14 mouse cellular contexts compared by ENCODE assay signal in the genomic region with DNA sequence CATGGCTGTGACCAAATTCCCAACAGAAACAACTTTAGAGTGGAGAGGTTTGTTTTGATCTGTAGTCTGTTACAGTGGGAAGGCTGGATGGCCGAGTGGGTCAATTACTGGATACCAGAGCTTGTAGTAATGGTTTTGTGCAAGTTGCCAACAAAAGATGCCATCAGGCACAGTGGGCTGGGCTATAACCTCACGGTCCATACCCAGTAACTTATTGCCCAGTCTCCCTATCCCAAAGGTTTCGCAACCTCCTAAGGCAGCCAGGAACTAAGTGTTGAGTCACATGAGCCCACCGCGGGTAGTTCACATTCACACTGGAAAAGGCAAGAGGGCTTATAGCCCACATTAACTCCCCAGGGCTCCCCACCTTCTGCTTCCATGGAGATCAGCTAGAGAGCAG. TPM values are rescaled to one million over a fixed set of nuclear protein-coding genes. Genes with fewer than 3 reads are reported as not detected.
"Had no signal": no experiment of that assay in that cellular context is flagged by ENCODE, and none has a peak within 500 bp of the region (broad histone marks: within the 10 kb centered on the region; RNA-seq: fewer than 3 reads in every experiment).

No protein-coding gene starts in this region.

- DNase-seq: kidney, adult 11 months; kidney, postnatal 14 days; left cerebral cortex, postnatal 4 days; liver, embryonic 13.5 days; lung, adult 18-20 months; midbrain, embryonic 14.5 days; right cerebral cortex, adult 18-20 months; thymus, postnatal 4 days had no signal

- H3K36me3 ChIP-seq: kidney, embryonic 15.5 days; limb, embryonic 13.5 days; liver, embryonic 13.5 days; neural tube, embryonic 15.5 days; stomach, embryonic 15.5 days had no signal

- H3K9me3 ChIP-seq: kidney, embryonic 15.5 days; limb, embryonic 13.5 days; liver, embryonic 13.5 days; neural tube, embryonic 15.5 days; stomach, embryonic 15.5 days had no signal

- H3K27me3 ChIP-seq: kidney, embryonic 15.5 days; limb, embryonic 13.5 days; liver, embryonic 13.5 days; neural tube, embryonic 15.5 days; stomach, embryonic 15.5 days had no signal

- H3K4me1 ChIP-seq: liver, embryonic 13.5 days; neural tube, embryonic 15.5 days; stomach, embryonic 15.5 days had no signal

- H3K27ac ChIP-seq: kidney, embryonic 15.5 days; limb, embryonic 13.5 days; liver, embryonic 13.5 days; neural tube, embryonic 15.5 days; stomach, embryonic 15.5 days had no signal

- H3K4me3 ChIP-seq: kidney, embryonic 15.5 days; limb, embryonic 13.5 days; liver, embryonic 13.5 days; myocyte; neural tube, embryonic 15.5 days; stomach, embryonic 15.5 days had no signal

RNA-seq across cellular contexts. Expression of gene Chdh, which starts 7.8 kb away (rescaled TPM):
- polyA plus RNA-seq: myocyte; neural tube, embryonic 11.5 days had no signal
